Mouse (Mus musculus) spleen, embryonic (tissue): ENCODE data around the gene Cacng1.

ENCODE experiments used
- CTCF ChIA-PET: fragments of 350-600 bp; sonication (Branson Sonifier 250); formaldehyde crosslinking; loops from one replicate; lab custom pipeline; 2022; lab: Charles Lee

The Cacng1 gene

DNA sequence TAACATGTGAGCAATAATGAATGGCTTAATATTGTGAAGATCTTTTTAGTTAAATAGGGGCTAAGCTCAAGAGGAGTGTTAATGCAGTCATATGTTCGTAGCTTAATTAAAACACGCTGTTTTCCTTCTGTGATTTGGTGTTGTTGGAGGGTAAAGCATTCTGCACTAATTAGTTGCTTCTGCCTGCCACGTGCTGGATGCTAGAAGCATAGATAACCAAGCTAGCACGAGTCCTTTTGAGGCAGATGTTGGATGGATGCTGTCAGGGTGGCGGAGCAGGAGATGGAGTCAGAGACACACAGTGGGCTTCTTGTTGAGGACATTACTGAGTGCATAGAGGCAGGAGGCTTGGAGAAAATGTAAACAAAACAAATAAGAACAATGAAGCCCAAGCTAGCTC is 59.2 kb downstream of the Cacng1 start:
- CTCF ChIA-PET, result no interaction called here

DNA sequence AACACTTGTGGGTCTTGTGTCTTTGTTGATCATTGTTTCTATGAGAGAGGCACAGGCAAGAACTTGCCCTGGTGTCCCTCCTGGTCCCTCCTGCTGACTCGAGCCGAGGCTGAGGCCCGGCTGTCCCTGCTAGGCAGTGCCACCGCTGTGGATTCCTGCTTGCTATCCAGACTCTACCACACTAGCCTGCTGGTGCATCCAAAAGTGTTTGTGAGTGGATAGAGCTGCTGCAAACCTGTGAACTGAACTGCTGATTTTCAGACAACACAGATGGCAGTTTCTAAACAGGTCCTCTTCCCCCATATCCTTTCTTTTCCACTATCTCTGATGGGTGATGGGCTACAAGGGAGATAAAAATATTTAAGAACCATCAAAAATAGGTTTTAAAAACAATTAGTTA is 60.8 kb downstream of the Cacng1 start:
- CTCF ChIA-PET, result no interaction called here
